Mouse (Mus musculus): ENCODE results near the gene Card14. TPM values are rescaled to one million over a fixed set of nuclear protein-coding genes. Genes with fewer than 3 reads are reported as not detected.
A peak's percentile ranks its signal among the peaks of the same experiment; 100 is the strongest.

The Card14 gene
- polyA plus RNA-seq, 1 experiment, result 7.1 TPM

DNA sequence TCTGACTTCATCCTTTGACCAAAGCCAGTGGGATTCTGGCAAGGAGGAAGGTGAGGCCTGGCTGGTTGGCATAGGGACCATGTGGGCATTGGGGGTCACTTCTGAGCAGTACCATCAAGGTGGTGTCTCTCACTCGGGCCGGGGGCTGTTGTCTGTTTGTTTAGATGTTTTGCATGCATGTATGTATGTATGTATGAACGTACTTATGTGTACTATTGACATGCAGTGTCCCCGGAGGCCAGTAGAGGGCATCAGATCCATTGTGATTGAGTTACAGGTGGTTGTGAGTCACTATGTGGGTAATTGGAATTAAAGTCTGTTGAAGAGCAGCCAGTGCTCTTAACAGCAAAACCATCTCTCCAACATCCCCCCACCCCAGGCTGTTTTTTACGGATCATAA lies 32.1 kb downstream of the Card14 start:
- 4% methylated on average over 5 of the region's 5 CpGs for WGBS
- Histone ChIP-seq H3K27me3 (ENCODE audit: control insufficient read depth, insufficient read depth, low read length) (no peaks in the 10 kb centered on the region), H3K36me3 (ENCODE audit: control insufficient read depth, insufficient read depth, low read length) (peaks cover 4% of the 10 kb centered on the region), H3K4me3 (ENCODE audit: low read depth, low read length) (no peak overlapping the region), H3K27ac (ENCODE audit: insufficient read depth, low read depth, low read length) (no peak overlapping the region), H3K4me1 (ENCODE audit: control insufficient read depth, insufficient read depth, insufficient read length, low read length) (no peaks in the 10 kb centered on the region)
- no peak for TF ChIP-seq POLR2A (IDR thresholded peaks at IDR 0.05; ENCODE audit: low read depth, low read length)
- peak; percentile 37; the same call in 1 of the 2 replicates for TF ChIP-seq CTCF (IDR thresholded peaks at IDR 0.05; ENCODE audit: extremely low read depth, insufficient read length, insufficient replicate concordance, low read depth, low read length)

- TF ChIP-seq CTCF (IDR thresholded peaks at IDR 0.05; ENCODE audit: extremely low read depth, insufficient read length, insufficient replicate concordance, low read depth, low read length) (no peak), POLR2A (IDR thresholded peaks at IDR 0.05; ENCODE audit: low read depth, low read length) (no peak)
Measured at GRCm38 (mm10) chr11:119344178-119344577, 36.6 kb downstream of the Card14 start.

DNA sequence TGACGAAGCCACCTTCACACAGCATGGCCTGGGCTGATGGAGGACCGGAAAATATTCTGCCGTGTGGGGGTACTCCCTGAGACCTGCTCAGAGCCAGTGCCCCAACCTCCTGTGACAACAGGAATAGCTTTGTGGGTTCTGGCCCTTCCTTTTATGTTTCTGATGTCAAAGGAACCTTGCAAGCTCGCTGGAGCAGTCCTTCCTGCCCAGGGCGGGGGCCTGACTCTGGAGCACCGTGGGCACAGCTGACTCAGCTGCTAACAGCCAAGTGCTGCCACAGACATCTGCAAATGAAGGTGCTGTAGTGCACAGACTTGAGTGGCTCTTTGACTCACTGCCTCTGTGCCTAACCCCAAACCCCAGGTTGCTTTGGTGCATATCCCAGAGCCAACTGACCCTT lies 37.3 kb downstream of the Card14 start:
- WGBS, result 64% methylated on average over 6 of the region's 6 CpGs
- H3K27ac ChIP-seq (ENCODE audit: insufficient read depth, low read depth, low read length), result no peak overlapping the region
- H3K27me3 ChIP-seq (ENCODE audit: control insufficient read depth, insufficient read depth, low read length), result no peaks in the 10 kb centered on the region
- no peak overlapping the region for H3K4me3 ChIP-seq (ENCODE audit: low read depth, low read length)
- H3K4me1 ChIP-seq (ENCODE audit: control insufficient read depth, insufficient read depth, insufficient read length, low read length), result no peaks in the 10 kb centered on the region
- H3K36me3 ChIP-seq (ENCODE audit: control insufficient read depth, insufficient read depth, low read length), result peaks cover 24% of the 10 kb centered on the region
- no peak for TF ChIP-seq POLR2A (IDR thresholded peaks at IDR 0.05; ENCODE audit: low read depth, low read length)
- TF ChIP-seq CTCF (IDR thresholded peaks at IDR 0.05; ENCODE audit: extremely low read depth, insufficient read length, insufficient replicate concordance, low read depth, low read length), result no peak

More at GRCm38 (mm10) chr11:119344178-119344577, 36.6 kb downstream of the Card14 start:
- no peaks in the 10 kb centered on the region for H3K27me3 ChIP-seq (ENCODE audit: control insufficient read depth, insufficient read depth, low read length)
- no peaks in the 10 kb centered on the region for H3K4me1 ChIP-seq (ENCODE audit: control insufficient read depth, insufficient read depth, insufficient read length, low read length)
- 91% methylated on average over 8 of the region's 8 CpGs for WGBS
- no peak overlapping the region for H3K4me3 ChIP-seq (ENCODE audit: low read depth, low read length)
- peaks cover 24% of the 10 kb centered on the region for H3K36me3 ChIP-seq (ENCODE audit: control insufficient read depth, insufficient read depth, low read length)
- no peak overlapping the region for H3K27ac ChIP-seq (ENCODE audit: insufficient read depth, low read depth, low read length)

- TF ChIP-seq POLR2A (IDR thresholded peaks at IDR 0.05; ENCODE audit: low read depth, low read length) (no peak), CTCF (IDR thresholded peaks at IDR 0.05; ENCODE audit: extremely low read depth, insufficient read length, insufficient replicate concordance, low read depth, low read length) (no peak)
- Histone ChIP-seq H3K4me3 (ENCODE audit: low read depth, low read length) (no peak overlapping the region), H3K27ac (ENCODE audit: insufficient read depth, low read depth, low read length) (no peak overlapping the region), H3K36me3 (ENCODE audit: control insufficient read depth, insufficient read depth, low read length) (peaks cover 24% of the 10 kb centered on the region), H3K27me3 (ENCODE audit: control insufficient read depth, insufficient read depth, low read length) (no peaks in the 10 kb centered on the region), H3K4me1 (ENCODE audit: control insufficient read depth, insufficient read depth, insufficient read length, low read length) (no peaks in the 10 kb centered on the region)
- 91% methylated on average over 4 of the region's 4 CpGs for WGBS
Measured at GRCm38 (mm10) chr11:119347125-119347524, 39.6 kb downstream of the Card14 start.

GRCm38 (mm10) chr11:119352113-119352512 lies 44.5 kb downstream of the Card14 start:
- Histone ChIP-seq H3K4me1 (ENCODE audit: control insufficient read depth, insufficient read depth, insufficient read length, low read length) (peaks cover 5% of the 10 kb centered on the region; the same call in 1 of the 2 replicates), H3K27me3 (ENCODE audit: control insufficient read depth, insufficient read depth, low read length) (no peaks in the 10 kb centered on the region), H3K4me3 (ENCODE audit: low read depth, low read length) (no peak overlapping the region), H3K36me3 (ENCODE audit: control insufficient read depth, insufficient read depth, low read length) (peaks cover 3% of the 10 kb centered on the region; the same call in 1 of the 2 replicates), H3K27ac (ENCODE audit: insufficient read depth, low read depth, low read length) (no peak overlapping the region)
- 78% methylated on average over 7 of the region's 7 CpGs for WGBS
- no peak for TF ChIP-seq POLR2A (IDR thresholded peaks at IDR 0.05; ENCODE audit: low read depth, low read length)
- no peak for TF ChIP-seq CTCF (IDR thresholded peaks at IDR 0.05; ENCODE audit: extremely low read depth, insufficient read length, insufficient replicate concordance, low read depth, low read length)

DNA sequence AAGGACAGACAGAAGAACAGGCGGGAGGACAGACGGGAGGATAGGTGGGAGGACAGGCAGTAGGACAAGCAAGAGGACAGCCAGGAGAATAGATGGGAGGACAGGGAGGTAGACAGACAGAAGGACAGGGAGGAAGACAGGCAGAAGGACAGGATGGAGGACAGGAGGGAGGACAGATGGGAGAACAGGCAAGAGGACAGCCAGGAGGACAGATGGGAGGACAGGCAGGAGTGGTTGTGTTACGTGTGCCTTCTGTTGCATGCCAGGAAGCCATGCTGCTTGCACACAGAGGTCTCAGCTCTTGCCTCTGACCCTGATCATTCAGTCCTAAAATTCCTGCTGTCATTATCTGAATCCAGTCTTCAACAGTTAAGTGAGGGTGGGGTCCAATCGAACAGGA lies 46.4 kb downstream of the Card14 start:
- H3K4me3 ChIP-seq (ENCODE audit: low read depth, low read length), result no peak overlapping the region
- peaks cover 5% of the 10 kb centered on the region; the same call in 1 of the 2 replicates for H3K4me1 ChIP-seq (ENCODE audit: control insufficient read depth, insufficient read depth, insufficient read length, low read length)
- H3K27ac ChIP-seq (ENCODE audit: insufficient read depth, low read depth, low read length), result no peak overlapping the region
- TF ChIP-seq POLR2A (IDR thresholded peaks at IDR 0.05; ENCODE audit: low read depth, low read length) (no peak), CTCF (IDR thresholded peaks at IDR 0.05; ENCODE audit: extremely low read depth, insufficient read length, insufficient replicate concordance, low read depth, low read length) (no peak)
- no peaks in the 10 kb centered on the region for H3K27me3 ChIP-seq (ENCODE audit: control insufficient read depth, insufficient read depth, low read length)
- H3K36me3 ChIP-seq (ENCODE audit: control insufficient read depth, insufficient read depth, low read length), result no peaks in the 10 kb centered on the region
- 78% methylated on average over 4 of the region's 4 CpGs for WGBS

GRCm38 (mm10) chr11:119354798-119355442 lies 47.4 kb downstream of the Card14 start:
- H3K4me1 ChIP-seq (ENCODE audit: control insufficient read depth, insufficient read depth, insufficient read length, low read length), result peaks cover 5% of the 10 kb centered on the region; the same call in 1 of the 2 replicates
- WGBS, result under 1% methylated on average over 23 of the region's 23 CpGs
- TF ChIP-seq POLR2A (IDR thresholded peaks at IDR 0.05; ENCODE audit: low read depth, low read length) (0 out of 2 replicates have a peak, but pooled peaks have one; percentile 3), CTCF (IDR thresholded peaks at IDR 0.05; ENCODE audit: extremely low read depth, insufficient read length, insufficient replicate concordance, low read depth, low read length) (no peak)
- H3K27me3 ChIP-seq (ENCODE audit: control insufficient read depth, insufficient read depth, low read length), result no peaks in the 10 kb centered on the region
- H3K27ac ChIP-seq (ENCODE audit: insufficient read depth, low read depth, low read length), result peak overlapping the region; percentile 71
- H3K36me3 ChIP-seq (ENCODE audit: control insufficient read depth, insufficient read depth, low read length), result peaks cover under 1% of the 10 kb centered on the region; the same call in 1 of the 2 replicates
- H3K4me3 ChIP-seq (ENCODE audit: low read depth, low read length), result peak overlapping the region; percentile 93
